In genomic region chr15:78940325-78940724, GRCm38 (mm10) we compare ENCODE assay signal across 27 mouse cellular contexts.
"Had no signal": no experiment of that assay in that cellular context is flagged by ENCODE, and none has a peak within 500 bp of the region (broad histone marks: within the 10 kb centered on the region; RNA-seq: fewer than 3 reads in every experiment).

No protein-coding gene starts in this region.

- DNase-seq: left cerebral cortex, postnatal 4 days; liver; liver, embryonic 13.5 days; liver, postnatal 0 days; lung, adult 18-20 months; lung, adult 2 months; lung, embryonic 14.5 days; lung, postnatal 10 days; lung, postnatal 14 days; lung, postnatal 36 days; lung, postnatal 4 days; midbrain, embryonic 14.5 days had no signal

- H3K27me3 ChIP-seq: limb, embryonic 12.5 days; limb, embryonic 13.5 days; limb, embryonic 15.5 days; liver, embryonic 12.5 days; liver, embryonic 13.5 days; lung, embryonic 15.5 days; megakaryocyte, embryonic 14.5 days; midbrain, embryonic 12.5 days; midbrain, embryonic 13.5 days; midbrain, embryonic 15.5 days had no signal

- H3K9me3 ChIP-seq: limb, embryonic 10.5 days; limb, embryonic 12.5 days; limb, embryonic 13.5 days; limb, embryonic 15.5 days; liver, embryonic 12.5 days; liver, embryonic 13.5 days; liver, embryonic 15.5 days; lung, embryonic 15.5 days; megakaryocyte, embryonic 14.5 days; midbrain, embryonic 10.5 days; midbrain, embryonic 12.5 days; midbrain, embryonic 13.5 days; midbrain, embryonic 15.5 days had no signal

- H3K9ac ChIP-seq: limb, embryonic 12.5 days; limb, embryonic 15.5 days; liver, embryonic 12.5 days; liver, embryonic 13.5 days; liver, embryonic 14.5 days; liver, embryonic 15.5 days; liver, postnatal 0 days; lung, embryonic 14.5 days; lung, embryonic 15.5 days; midbrain, embryonic 12.5 days; midbrain, embryonic 13.5 days; midbrain, embryonic 15.5 days had no signal

- H3K27ac ChIP-seq: limb, embryonic 10.5 days; limb, embryonic 12.5 days; limb, embryonic 13.5 days; limb, embryonic 15.5 days; liver, embryonic 12.5 days; liver, embryonic 13.5 days; liver, embryonic 14.5 days; liver, embryonic 15.5 days; lung, embryonic 15.5 days; macrophage; midbrain, embryonic 10.5 days; midbrain, embryonic 12.5 days; midbrain, embryonic 13.5 days; midbrain, embryonic 15.5 days had no signal

- H3K4me3 ChIP-seq: limb, embryonic 10.5 days; limb, embryonic 12.5 days; limb, embryonic 13.5 days; limb, embryonic 15.5 days; liver, embryonic 12.5 days; liver, embryonic 13.5 days; liver, embryonic 15.5 days; lung, embryonic 15.5 days; megakaryocyte, embryonic 14.5 days; midbrain, embryonic 10.5 days; midbrain, embryonic 12.5 days; midbrain, embryonic 13.5 days; midbrain, embryonic 15.5 days; myocyte had no signal
